Comparison of ENCODE assay signal across 10 mouse cellular contexts in the genomic region with DNA sequence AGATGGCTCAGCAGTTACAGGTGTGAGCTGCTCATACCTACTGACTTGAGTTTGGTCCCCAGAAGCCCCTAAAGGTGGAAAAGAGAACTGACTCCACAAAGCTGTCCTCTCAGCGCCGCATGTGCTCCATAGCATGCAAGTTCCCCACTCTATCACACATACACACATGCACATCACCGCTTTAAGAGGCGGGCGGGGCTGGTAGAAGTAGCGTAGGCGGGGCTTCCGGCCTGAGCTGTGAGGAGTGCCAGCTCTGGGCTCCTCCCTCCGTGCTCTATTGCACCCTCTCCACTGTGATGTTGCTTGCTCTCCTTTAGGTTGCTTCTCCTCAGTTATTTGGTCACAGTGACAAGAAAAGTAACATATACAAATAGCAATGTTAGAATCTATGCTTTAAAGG.
DNase-seq lines count a peak whose midpoint lies in the region; ATAC-seq and TF ChIP-seq lines count a peak whose summit lies in the region.
"Had no signal": no experiment of that assay in that cellular context is flagged by ENCODE, and none has a peak within 500 bp of the region (broad histone marks: within the 10 kb centered on the region; RNA-seq: fewer than 3 reads in every experiment).

No protein-coding gene starts in this region.

- no peaks in the 10 kb centered on the region for H3K27me3 ChIP-seq in neural tube, embryonic 13.5 days
- no peaks in the 10 kb centered on the region for H3K27me3 ChIP-seq in neural tube, embryonic 15.5 days (replicated peaks)
- no peaks in the 10 kb centered on the region for H3K27me3 ChIP-seq in kidney, adult 2 months (replicated peaks; ENCODE audit: control insufficient read depth, insufficient read depth, low read length)
- no peaks in the 10 kb centered on the region for H3K27me3 ChIP-seq in heart, adult 2 months (ENCODE audit: control insufficient read depth, insufficient read depth, low read length)

- no peaks in the 10 kb centered on the region for H3K79me2 ChIP-seq in heart, adult 2 months (replicated peaks; ENCODE audit: control insufficient read depth, insufficient read depth, low read length)

- H3K4me3 ChIP-seq in neural tube, embryonic 13.5 days, result no peak overlapping the region
- H3K4me3 ChIP-seq in neural tube, embryonic 15.5 days (replicated peaks), result no peak overlapping the region
- no peak overlapping the region for H3K4me3 ChIP-seq in kidney, adult 2 months (ENCODE audit: insufficient read depth, low read depth, low read length)
- H3K4me3 ChIP-seq in heart, adult 2 months, result no peak overlapping the region

- no peak overlapping the region for H3K9ac ChIP-seq in neural tube, embryonic 13.5 days
- no peak overlapping the region for H3K9ac ChIP-seq in neural tube, embryonic 15.5 days (replicated peaks)
- H3K9ac ChIP-seq in heart, adult 2 months (ENCODE audit: low read depth, low read length), result no peak overlapping the region

- no peak for TF ChIP-seq CTCF in kidney, adult 2 months (conservative IDR thresholded peaks at IDR 0.05; ENCODE audit: insufficient read depth, insufficient read length, low read depth, low read length)
- no peak for TF ChIP-seq CTCF in heart, adult 2 months (IDR thresholded peaks at IDR 0.05)

- no peak for TF ChIP-seq POLR2A in kidney, adult 2 months (IDR thresholded peaks at IDR 0.05; ENCODE audit: low read depth, low read length)
- TF ChIP-seq POLR2A in heart, adult 2 months (IDR thresholded peaks at IDR 0.05; ENCODE audit: insufficient read depth, low read depth, low read length), result no peak

- DNase-seq in natural killer cell, adult 2 months (ENCODE audit: low spot score in 2 of 2), result peak; percentile 3 to 46
- DNase-seq in ovary, postnatal 36 days (ENCODE audit: low spot score), result no peak
- DNase-seq in gastrocnemius, postnatal 36 days, result no peak
- no peak for DNase-seq in kidney, adult 2 months
- DNase-seq in heart, adult 2 months, result no peak
- DNase-seq: layer of hippocampus, postnatal 36 days had no signal

- H3K4me1 ChIP-seq in neural tube, embryonic 13.5 days (replicated peaks), result no peaks in the 10 kb centered on the region
- 0 out of 2 replicates have a peak, but pooled peaks cover 5% of the 10 kb centered on the region for H3K4me1 ChIP-seq in neural tube, embryonic 15.5 days
- H3K4me1 ChIP-seq in kidney, adult 2 months (ENCODE audit: control insufficient read depth, insufficient read depth, low read length), result no peaks in the 10 kb centered on the region
- no peaks in the 10 kb centered on the region for H3K4me1 ChIP-seq in heart, adult 2 months (ENCODE audit: control insufficient read depth, insufficient read depth, low read length)

- H3K27ac ChIP-seq in neural tube, embryonic 13.5 days (replicated peaks), result no peak overlapping the region
- no peak overlapping the region for H3K27ac ChIP-seq in neural tube, embryonic 15.5 days (replicated peaks)
- H3K27ac ChIP-seq in kidney, adult 2 months (ENCODE audit: insufficient read depth, low read depth, low read length), result no peak overlapping the region
- H3K27ac ChIP-seq in heart, adult 2 months, result no peak overlapping the region

- 76% methylated on average over 9 of the region's 9 CpGs for WGBS in neural tube, embryonic 13.5 days
- WGBS in neural tube, embryonic 15.5 days, result 70% methylated on average over 9 of the region's 9 CpGs
- WGBS in kidney, adult 2 months, result 79% methylated on average over 9 of the region's 9 CpGs
- 82% methylated on average over 9 of the region's 9 CpGs for WGBS in heart, adult 2 months

- no peak for TF ChIP-seq EP300 in heart, adult 2 months (IDR thresholded peaks at IDR 0.05; ENCODE audit: insufficient read depth, low read depth, low read length)

- no peaks in the 10 kb centered on the region for H3K36me3 ChIP-seq in neural tube, embryonic 13.5 days
- H3K36me3 ChIP-seq in neural tube, embryonic 15.5 days, result no peaks in the 10 kb centered on the region
- H3K36me3 ChIP-seq in kidney, adult 2 months (ENCODE audit: control insufficient read depth, insufficient read depth, low read length), result no peaks in the 10 kb centered on the region
- H3K36me3 ChIP-seq in heart, adult 2 months (ENCODE audit: control insufficient read depth, insufficient read depth, low read length), result no peaks in the 10 kb centered on the region

- 0 out of 2 replicates have a peak, but pooled peaks have one; percentile 32 for ATAC-seq in neural tube, embryonic 13.5 days (ENCODE audit: low read depth)
- ATAC-seq in neural tube, embryonic 15.5 days (ENCODE audit: low FRiP score), result no peak
- peak; percentile 94 for ATAC-seq in inflammation-experienced regulatory T-cells, adult 6 months
- ATAC-seq: hindbrain, embryonic 16.5 days had no signal

- no peak overlapping the region for H3K4me2 ChIP-seq in neural tube, embryonic 13.5 days
- H3K4me2 ChIP-seq in neural tube, embryonic 15.5 days, result no peak overlapping the region

- no peaks in the 10 kb centered on the region for H3K9me3 ChIP-seq in neural tube, embryonic 13.5 days
- no peaks in the 10 kb centered on the region for H3K9me3 ChIP-seq in neural tube, embryonic 15.5 days (replicated peaks)

- intact Hi-C loops in gastrocnemius, postnatal 36 days (cut with DNase I), result no loop called here
- intact Hi-C loops in heart, adult 2 months (cut with DNase I), result no loop called here

Comparison
In these comparisons a context has a peak if more than half of its experiments do, and no peak if none do; other contexts are left out.
1. DNase-seq: peak in natural killer cell, adult 2 months (2 of 2); none in ovary, postnatal 36 days (single experiment), gastrocnemius, postnatal 36 days (0 of 2), kidney, adult 2 months (single experiment) and heart, adult 2 months (0 of 2).